Mouse (Mus musculus) urinary bladder, postnatal 14 days (tissue): ENCODE measurements around the gene Eif3i.
A peak's percentile ranks its signal among the peaks of the same experiment; 100 is the strongest.

ENCODE experiments used
- DNase-seq: peaks from one replicate; pipeline ENCODE4 v3.0.0; 2021; ENCODE audit warnings: low spot score

Gene Eif3i

DNA sequence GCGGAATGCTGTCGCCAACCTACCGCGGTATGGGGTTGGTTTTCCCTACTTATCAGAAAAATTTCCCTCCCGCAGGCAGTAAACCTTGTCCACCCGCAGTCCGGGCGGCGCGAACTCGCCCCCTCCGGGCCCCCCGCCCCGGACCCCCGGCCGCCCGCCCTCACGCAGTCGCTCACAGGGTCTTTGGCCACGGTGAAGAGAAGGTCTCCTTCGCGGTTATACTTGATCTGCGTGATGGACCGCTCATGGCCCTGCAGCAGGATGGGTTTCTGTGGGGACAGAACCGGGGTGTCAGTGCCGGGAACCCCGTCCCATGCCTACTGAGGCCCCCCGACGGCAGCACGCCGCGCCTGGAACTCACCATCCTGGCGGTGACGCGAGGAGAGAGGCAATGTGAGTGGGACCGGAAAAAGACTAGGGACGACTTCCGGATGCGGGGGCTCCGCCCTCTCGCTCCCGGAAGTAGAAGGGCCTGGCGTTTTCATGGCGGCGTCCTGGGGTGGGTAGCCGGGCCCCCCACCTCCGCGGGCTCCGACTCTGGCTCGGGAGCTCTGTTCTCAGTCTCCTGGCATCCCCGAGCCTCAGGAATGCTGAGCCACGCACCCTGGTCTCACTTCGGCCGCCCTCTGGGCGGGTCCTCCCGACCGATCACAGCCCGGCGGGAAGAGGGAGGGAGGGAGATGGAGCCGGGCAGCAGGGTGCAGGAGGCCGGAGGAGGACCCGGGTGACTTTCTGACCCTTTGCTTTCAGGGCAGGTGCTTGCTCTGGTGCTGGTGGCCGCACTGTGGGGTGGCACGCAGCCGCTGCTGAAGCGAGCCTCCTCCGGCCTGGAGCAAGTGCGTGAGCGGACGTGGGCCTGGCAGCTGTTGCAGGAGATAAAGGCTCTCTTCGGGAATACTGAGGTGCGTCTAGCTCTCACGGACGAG is at the start of gene Eif3i, which contains the start of gene Tmem234:
Gene Eif3i (minus strand): TSS at position 416 of the 926 bp plus-strand sequence.
Gene Tmem234 (plus strand): TSS at position 436 of the 926 bp plus-strand sequence.
- DNase-seq, result peak; percentile 83

DNA sequence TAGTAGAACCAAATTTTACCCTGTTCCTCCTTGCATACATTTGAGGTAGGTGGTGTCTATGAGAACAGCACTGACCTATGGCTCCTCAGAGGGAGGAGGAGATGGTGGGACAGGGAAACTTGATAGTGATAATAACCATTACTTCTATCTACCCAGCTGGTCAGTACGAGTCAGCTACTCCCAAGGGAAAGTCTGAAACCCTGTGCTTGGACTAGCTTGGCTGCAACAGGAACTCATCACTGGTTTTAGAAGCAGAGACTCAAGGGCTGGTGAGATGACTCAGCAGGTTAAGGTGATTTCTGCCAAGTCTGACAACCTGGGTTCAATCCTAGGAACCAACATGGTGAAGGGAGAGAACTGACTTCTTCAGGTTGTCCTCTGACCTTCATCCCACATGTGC is 48.2 kb upstream of the Eif3i start:
- no peak for DNase-seq

DNA sequence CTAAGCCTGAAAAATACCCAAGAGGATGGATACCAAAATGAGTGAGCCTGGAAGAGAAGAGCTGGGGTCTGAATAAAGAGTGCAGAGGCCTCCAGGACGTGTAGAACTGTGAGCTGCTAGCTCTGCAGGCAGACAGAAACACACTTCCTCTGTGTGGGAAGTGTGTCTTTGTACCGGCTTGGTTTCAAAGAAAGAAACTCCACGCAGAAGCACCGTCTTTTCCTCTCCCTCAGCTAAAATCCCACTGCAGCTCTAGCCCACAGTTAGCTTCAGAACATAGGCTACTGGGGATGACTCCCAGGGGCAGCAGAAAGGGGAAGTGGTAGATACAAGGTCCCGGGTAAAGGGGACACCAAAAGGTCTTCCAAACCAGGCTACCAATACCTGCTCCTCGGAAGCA is 44.8 kb upstream of the Eif3i start:
- no peak for DNase-seq

DNA sequence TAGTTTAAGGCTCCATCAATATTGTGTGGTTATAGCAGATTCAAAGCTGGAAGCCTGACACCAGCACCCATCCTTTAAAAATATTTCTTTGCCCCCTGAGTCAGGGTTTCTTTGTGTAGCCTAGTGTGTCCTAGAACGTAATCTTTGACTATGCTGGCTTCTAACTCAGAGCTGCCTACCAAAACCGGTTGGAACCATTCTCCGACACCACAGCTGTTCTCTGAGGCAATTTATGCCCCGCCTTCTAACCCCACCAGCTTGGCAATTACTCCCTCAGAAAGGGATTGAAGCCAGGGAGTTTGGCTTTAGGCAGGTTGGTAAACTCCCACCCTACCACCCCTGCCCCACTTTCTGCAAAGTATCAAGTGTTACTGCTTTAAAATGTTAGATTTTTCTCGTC is 41.3 kb upstream of the Eif3i start:
- no peak for DNase-seq

DNA sequence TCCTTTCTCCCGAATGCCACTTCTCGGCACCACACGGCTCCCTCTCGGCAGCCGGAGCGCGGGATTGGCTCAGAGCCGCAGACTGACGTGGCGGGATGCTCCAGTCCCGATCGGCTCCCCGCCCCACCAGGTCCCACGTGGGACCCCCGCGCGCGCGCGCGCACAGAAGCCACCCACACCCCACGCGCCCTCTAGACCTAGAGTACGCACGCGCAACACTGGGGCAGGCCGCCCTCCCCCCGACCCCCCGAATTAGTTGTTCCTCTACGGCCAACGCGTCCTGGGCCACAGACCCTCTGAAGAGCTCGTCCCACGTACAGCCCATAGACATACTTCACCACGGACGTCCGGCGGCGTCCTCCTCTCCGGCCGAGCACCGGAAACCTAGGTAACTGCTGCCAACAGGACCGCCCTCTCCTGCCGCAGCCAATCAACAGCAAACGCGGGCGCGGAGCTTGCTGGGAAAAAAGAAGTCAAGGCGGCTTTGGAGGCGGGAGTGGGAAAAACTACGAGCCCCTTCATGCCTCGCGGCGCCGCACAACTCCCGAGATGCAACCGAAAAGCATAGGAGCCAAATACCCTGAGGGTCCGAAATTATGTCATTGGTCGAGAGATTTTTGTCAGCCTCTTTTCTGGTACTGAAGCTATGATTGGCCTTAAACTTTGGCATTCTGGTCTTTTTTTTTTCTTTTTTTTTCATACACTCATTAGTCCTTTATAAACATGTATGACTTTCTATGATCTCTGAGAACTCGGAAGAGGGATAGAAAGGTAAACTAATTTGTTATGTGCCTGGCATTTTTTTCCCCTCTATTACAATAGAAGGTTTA is 40.4 kb upstream of the Eif3i start, which contains the start of gene Txlna:
Gene Txlna (minus strand): TSS at position 428 of the 830 bp plus-strand sequence.
- peak; percentile 97 for DNase-seq

DNA sequence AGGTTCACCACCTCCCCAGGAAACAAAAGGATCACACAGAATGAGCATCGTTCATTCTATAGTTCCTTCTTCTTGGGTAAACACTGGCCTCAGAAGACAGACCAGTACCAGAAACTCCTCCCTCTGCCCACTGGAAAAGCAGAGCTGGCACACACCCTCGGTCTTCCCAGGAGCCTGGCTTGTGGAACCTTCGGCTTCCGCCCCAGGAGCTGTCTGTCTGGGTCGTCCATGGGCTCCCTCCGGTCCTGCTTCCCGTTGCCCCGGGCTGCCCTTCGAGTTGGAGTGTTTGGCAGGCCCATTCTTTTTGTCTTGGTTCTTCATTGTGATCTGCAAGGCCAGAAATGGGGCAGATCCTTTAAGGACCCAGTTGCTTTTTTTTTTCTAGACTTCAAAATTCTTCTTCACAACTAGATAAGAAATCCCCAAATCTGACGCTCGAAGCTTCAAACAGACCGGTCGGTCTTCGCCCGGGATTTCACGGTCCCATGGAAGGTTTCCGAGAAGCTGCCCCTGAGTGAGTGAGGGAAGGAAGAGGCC is 39.7 kb upstream of the Eif3i start:
- DNase-seq, result peak; percentile 54

DNA sequence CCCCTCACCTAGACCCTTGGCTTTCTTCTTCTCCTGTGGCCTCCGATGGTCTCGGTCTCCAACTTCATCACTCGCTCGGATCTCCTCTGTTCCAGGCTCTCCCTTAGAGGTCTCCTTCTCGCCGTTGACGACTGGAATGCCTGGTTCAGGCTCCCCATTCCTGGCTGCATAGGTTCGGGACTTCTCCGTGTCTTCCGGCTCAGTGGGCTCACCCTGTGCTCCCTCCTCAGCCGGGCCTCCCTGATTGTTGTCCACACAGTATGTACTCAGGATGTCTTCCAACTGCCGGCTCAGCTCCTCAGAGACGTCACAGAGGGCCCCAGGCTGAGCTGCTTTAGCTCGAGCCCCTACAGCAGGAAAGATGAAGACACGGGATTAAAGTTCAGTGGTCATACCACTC is 38.8 kb upstream of the Eif3i start:
- DNase-seq, result no peak

DNA sequence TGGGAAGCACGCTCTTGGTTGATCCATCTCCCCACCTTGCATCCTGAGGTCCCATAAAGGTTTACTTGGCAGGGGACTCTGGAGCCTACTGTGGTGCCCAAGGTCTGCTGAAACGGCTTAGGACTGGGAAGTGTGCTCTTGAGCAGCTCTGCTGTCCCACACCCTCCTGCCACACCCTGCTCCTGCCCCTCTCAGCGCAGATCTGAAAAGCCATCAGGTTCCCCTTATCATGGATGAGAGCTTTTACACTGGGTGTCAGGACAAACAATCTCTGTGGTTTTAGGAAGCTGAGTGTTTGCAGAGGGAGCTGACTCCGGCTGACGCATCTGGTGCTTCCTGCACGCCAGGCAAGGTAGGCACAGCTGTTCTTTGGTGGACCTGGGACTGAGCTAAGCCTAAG is 33.4 kb upstream of the Eif3i start:
- no peak for DNase-seq

DNA sequence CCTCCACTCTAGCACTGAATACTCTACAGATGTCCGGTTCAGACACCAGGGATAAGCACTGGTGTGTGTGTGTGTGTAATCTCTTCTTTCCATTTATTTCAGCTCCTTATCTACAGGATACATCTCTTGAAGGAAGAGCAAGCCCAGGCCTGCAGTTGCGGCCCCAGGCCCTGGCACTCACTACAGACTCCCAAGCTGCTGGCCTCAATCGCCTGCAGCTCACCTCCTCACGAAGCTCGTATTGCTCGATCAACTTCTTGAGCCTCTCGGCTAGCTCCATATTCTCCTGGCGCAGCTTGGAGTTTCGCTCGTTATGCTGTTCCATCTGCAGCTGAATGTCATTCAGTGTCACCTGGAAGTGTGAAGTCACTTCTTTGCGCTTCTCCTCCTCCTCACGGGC is 31.4 kb upstream of the Eif3i start:
- no peak for DNase-seq

DNA sequence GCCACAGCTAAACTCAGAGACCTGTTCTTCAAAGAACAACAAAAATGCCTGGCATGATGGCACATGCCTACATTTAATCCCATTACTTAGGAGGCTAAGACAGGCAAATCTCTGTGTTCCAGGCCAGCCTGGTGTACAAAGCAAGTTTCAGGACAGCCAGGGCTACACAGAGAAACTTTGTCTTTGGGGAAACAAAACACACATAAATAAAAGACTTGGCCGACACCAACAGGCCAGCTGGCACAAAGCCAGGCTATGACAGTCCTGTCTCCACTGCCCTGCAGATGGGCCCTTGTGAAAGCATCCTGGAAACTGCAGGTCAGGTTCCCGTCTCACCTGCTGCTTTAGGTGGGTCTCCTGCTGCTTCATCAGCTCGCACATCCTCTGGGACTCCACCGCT is 30.5 kb upstream of the Eif3i start:
- DNase-seq, result no peak

DNA sequence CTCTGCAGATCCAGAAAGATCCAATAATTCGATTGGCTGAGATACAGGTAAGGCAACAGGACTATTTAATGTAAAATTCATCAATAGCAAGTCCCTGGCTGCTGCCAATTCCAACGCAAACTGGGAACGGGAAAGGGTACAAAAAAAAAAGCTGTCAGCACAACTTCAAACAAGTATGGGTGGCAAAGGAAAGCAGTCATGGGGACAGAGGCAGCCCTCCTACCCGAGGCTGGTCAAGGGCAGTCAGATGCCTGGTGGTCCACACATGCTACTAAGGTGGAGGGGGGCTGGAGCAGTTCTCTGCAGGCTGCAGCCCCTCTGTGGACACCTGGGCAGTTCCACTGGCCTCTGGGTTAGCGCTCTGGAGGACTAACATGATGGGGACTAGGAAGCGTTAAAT is 25.6 kb upstream of the Eif3i start:
- no peak for DNase-seq

DNA sequence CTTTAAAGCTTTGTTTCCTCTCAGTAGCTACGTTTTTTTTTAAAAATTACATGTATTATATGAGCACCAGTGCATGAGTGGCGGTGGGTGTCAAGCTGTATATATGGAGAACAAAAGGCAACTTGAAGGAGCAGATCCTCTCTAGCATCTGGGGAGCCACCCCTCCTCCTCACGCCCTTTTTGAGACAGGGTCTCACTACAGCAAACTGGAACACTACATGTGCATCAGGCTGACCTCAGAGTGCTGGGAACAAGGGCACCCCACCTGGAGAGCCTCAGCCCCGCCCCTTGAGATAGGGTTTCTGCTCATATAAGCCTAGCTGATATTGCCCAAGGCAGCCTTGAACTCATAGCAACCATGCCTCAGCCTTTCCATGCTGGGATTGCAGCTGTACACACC is 25.0 kb upstream of the Eif3i start:
- no peak for DNase-seq

DNA sequence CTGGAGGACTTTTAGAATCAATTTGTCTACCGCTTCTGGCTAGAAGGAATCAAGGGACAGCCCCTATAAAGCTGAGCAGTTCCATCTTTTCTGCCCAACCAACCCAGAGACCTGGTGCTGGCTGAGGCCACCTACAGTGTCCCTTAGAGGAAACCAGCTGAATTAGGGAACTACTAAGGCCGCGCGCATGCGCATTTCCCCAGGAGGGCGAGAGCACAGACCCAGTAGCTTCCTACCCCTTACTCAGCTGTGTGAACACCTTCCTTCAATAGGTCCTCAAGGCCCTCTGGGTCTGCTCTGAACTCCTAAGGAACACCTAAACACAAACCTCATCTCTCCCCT is 24.6 kb upstream of the Eif3i start:
- DNase-seq, result peak; percentile 41

DNA sequence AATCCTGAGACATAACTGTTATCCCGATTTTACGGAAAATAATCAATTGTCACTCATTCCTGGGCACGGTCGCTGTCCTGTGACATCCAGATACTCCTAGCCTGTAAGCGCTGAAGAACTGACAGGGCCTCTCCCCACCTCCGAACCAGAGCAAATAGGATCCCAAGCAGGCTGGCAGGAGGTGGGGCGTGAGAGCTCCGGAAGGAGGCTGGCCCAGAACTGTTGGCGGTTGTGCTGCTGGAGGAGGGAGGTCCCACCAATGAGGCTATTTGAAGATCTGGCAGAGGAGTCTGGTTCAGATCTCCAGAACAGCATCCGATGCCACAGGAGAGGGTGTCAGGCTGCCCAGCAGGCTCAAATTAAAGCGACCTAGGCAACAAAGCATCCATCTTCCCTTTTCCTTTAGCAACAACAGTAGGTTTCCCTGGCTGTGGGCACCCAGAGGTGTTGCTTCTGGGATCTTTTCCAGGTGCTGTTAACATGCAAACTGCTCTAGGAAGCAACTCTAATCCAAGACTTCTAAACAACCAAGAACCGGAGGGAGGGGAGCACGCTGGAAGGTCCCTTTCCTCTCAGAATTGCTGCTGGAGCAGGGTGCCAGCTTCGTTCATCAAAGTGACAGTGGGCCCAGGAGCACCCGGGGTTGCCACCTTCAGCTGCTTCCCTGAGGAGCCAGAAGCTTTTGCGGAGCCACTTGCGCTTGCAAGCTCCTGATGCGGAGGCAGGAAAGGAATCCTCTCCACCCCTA is 24.0 kb upstream of the Eif3i start:
- peak; percentile 83 for DNase-seq

DNA sequence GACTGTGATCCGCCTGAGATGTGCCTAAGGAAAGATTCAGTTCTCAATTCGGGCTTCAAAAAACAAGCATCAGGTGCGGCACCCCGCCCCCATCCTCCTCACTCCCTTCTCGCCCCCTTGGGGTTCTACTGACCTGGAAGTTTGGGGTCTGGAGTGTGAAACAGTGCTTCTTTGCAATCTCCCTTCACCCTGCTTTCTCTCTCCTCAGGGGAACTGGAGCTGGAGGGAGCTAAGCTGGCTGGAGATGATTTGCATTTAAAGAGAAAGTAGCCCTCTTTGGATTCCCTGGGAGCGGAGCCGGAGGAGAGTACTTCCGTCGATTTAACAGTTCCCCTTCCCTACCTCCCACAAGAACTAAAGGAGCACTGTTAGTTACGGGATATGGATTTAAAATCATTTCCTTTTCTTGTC is 23.2 kb upstream of the Eif3i start, which contains the start of gene Ccdc28b:
Gene Ccdc28b (minus strand): TSS at position 267 of the 411 bp plus-strand sequence.
- DNase-seq, result peak; percentile 53

DNA sequence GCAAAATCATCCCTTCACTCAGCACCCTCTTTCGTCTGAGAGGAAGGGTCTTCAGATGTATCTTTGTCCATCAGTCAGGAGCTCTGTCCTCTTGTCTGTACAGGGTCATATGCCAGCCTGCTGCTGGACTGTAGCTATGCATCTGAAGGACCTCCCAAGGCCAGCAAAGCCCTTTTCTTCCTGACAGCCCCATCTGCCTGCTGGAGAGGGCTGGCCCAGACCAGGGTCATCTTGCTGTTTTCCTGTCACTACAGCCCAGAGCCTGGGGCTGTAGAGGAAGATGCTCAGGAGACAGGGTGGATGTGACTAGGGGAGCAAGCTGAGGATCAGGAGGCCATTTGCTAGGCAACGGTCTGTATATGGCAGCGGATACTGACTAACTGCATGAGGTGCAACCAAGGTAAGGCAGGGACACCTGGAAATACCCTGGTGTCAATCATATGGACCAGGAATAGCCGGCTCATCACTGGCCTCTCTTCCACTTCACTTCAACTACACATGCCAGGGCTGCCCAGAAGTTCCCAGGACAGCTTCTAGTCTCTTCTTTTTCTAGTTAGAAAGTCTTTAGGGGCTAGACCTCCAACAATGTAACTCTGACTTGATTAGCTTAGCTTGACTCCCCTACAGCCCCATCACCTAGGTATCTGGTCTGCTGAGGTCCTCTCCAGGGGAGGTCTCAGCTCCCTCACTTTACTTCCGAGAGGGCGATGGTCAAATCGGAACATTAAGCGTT is 22.5 kb upstream of the Eif3i start:
- DNase-seq, result no peak

DNA sequence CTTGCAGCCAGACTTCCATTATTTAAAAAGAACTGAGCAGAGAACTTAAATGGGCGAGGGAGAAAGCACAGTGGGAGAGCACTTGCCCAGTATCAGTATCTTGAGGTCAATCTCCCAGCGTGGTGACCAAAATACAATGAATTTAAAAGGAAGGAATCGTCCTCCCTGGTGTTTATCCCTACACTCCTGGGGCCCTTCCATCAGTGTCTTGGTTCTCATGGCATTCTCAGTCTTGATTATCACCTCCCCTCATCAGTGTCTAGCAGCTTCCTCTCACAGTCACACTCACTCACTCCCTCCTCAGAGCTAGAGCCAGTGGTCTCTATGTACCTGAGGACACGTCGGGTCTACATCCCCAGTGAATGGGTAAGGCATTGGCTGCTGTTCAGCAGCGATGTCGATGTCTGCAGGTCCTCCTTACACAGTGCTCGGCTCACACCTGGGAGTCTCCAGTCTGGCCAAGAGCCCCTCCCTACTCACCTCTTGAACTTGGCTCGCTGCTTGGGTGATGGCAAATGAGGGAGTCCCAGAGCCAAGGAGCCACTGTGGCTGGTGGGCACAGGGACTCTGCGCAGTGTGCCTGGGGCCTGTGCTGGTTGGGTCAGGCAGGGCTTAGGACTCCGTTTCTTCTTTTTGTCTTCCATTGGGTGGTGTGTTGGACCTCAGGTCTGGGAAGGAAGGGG is 21.8 kb upstream of the Eif3i start:
- DNase-seq, result no peak

DNA sequence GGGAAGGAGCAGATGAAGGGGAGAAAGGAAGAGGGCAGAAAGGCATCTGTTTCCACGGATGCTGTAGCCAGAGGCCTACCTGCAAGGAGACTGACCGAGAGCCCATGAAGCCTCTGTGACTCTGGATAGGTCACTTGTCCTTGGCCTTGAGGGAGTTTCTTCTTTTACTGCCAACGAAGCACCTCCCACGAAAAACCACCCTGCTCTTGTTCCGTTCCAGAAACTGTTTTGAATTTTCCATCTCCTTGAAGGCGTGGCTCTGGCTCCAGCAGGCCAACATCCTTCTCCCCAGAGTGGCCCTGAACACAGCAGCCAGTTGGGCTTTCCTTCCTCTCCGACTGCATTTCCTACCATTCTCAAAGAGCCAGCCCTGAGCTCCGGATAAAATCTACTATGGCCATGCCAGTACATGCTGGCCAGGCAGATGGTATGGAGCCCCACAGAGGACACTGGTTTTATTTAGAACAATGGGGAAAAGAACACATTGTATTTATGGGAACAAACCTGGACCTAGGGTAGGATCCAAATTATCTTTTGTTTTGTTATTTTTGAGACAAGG is 20.9 kb upstream of the Eif3i start:
- no peak for DNase-seq

DNA sequence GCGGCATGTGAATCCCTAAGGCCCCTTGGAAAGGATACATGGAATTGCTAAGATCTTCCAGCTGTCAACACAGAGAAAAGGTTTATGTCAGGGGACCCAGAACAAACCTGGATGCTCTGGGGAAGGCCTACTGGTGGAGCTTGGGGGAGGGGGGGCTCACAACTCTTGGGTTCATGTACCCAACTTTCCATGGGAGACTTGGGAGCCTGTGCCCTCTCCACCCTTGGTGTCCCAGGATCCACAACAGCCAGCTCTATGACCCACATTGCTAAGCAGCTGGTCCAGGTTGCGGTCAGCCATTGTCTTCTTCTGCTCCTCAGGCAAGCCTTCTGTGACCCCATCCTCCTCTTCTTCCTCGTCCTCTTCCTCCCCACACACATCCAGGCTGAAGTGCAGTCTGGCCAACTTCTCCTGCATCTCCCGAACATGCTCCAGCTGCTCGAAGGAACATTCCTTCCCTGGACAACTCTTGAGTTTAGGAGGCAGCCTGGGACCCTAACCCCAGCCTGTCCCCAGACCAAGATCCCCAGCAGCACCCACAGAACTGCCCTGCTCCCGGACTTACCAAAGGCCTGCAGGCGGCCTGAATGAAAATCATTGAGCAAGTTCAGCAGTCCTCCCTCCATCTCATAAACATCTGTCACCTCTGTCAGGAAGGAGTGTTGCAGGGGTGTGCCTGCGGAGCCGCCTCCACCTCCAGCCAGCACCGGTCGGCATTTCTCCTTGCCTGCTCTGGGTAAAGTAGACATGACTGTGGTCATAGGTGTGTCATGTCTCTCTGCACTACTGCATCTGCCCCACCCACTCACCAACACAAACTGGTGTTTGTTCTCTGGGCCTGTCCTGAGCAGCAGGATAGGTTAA is 20.2 kb upstream of the Eif3i start:
- no peak for DNase-seq
